Mouse (Mus musculus): ENCODE results near the gene Sestd1. TPM values are rescaled to one million over a fixed set of nuclear protein-coding genes. Genes with fewer than 3 reads are reported as not detected.
A peak's percentile ranks its signal among the peaks of the same experiment; 100 is the strongest.

The Sestd1 gene
- 10 to 100 TPM; 27.8 to 31.7 TPM for total RNA-seq (2021)

DNA sequence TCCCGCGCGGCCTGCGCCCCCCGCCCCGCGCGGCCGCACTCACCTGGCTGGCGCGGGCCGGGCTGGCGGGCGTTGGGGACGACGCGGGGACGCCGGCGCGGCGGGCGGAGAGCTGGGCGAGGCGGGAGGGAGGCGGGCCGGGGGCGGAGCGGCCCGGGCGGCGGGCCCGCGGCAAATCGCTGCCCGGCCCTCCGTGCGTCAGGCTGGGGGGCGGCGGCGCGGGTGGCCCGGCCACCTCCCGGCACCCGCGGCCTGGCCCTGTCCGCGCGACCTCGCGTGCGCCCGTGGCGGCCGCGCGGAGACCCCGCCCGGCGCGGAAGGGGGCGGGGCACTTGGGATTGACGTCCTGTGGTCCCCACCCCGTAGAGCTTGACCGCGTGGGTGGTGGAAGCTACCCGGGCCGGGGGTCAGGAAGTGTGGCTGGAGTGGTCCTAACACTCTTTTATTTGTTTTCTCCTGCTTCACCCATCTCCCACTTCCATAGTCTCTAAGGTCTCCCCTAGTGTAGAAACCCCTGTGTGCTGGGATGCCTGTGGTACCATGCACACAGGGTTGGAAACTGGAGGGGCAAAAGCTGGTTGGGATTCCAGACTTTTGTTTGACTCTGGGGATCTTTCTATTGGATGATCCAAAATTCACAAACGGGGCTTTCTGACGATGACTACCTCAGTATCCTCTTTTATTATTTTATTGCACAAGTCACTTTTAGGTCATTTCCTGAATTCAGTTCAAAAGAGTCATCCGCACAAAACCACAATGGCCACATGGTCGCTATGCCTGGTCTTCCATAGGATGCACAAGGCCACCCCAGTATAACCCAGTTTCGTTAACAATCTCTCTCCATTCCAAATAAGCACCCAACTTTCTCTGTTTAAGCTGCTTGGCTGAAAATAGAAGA is at the start of gene Sestd1:
Sestd1 (minus strand) TSS at position 81 of the 898 bp plus-strand sequence.
- DNase-seq = peak; percentile 80 to 82
- intact Hi-C loops (cut with DNase I) = no loop called here

DNA sequence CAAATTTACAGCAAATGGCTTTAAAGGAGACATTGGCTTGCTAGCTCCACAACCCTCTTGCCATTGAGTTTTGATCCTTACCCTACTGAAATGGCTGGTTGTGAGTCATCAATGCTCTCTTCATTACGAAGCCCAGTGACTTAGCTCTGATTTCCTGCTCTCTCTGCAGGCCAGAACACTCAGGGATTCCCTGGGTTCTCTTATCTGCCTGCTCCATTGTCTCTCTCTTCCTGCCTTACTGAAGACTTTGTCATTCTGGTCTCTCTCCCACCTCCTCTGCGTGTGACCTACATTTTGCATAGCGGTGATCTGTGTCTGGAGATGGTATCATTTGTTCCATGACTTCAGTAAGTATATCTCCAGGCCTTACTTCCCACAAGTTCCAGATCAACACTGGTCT is 46.9 kb upstream of the Sestd1 start:
- no peak for DNase-seq
- intact Hi-C loops (cut with DNase I) = no loop called here

DNA sequence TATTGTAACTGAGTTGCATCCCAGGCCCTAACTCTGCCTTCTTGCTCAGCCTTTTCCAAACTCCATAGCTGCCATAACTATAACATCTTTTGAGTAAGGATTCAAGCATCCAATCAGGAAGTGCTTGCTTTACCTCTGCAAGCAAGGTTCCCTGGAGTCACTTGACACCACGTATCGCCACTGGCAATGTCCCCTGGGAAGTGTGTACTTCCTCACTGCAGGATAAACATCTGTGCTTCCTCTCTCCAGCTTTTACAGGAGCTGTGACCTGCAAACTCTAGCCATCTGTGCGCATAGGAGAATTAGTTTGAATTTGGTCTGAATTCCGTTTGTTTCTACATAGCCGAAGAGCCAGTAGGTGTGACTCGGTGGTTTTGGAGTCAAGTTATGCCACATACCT is 43.3 kb upstream of the Sestd1 start:
- intact Hi-C loops (cut with DNase I) = no loop called here
- no peak for DNase-seq

DNA sequence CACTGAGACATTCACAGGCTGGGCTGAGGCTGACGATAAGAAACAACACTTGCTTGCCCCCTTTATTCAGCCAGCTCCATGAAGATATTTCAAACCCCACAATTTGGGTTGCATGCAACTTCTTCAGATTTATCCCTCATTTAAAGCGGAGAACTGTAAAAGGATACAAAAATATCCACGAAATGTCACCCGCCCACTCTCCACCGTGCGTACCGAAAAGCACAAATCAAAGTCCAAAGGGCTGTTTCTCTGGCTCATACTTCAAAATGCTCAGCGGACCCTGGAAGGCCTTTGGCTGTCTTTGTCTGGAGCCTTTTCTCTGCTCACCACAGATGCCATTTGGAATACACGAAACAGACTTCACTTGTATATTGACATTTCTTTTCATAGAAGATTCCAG is 42.8 kb upstream of the Sestd1 start:
- no peak for DNase-seq
- intact Hi-C loops (cut with DNase I) = no loop called here

DNA sequence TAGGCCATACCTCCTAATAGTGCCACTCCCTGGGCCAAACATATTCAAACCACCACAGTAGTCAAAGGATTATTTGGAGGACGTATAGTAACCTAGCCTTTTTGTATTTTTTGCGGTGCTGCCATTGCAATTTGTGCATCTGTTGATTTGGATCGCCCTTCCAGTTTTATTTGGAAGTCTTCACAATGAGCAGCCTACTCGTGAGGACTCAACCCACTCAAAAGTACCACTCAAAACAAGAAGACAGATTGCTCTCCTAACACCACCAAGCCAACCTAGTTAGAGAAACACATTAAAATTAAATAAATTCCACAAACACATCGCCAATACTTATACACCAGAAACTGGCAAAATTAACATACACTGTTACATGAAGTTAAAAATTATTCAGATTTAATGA is 38.8 kb upstream of the Sestd1 start:
- intact Hi-C loops (cut with DNase I) = no loop called here
- DNase-seq = no peak

DNA sequence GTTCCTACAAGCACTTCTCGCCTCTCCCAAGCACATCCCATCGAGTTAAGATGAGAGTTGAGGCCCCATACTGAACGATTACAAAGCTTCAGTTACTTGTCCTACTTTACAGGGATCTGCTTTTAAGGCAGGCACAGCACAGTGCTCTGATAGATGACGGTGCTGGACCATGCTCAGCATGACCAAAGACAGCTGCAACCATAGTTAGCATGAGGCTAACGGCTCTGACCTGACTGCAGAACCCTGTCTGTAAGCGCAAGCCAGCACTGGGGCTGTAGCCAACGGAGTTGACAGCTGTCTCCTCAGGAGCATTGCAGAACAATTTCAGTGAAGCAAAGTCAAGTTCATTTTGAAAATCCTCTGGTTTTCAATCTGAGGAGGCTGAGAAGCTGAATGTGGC is 36.6 kb upstream of the Sestd1 start:
- peak; percentile 80 to 86 for DNase-seq
- intact Hi-C loops (cut with DNase I) = no loop called here

DNA sequence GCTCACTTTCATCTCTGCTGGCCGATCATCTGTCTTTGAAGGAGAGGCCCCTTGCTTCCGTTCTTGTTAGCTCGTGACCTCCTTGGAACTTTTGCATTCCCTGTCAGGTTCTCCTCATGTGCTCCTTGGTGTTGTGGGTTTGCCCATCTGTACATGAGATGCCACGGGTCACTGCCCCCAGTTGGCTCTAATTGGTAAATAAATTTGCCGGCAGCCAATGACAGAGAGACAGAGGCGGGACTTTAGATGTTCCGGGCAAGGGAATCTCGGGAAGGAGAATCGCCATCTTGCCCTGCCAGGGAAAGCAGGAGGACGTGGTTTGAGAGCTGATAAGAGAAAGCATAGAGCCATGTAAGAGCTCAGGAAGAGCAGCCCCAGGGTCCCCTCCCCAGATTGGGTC is 33.5 kb upstream of the Sestd1 start:
- no peak for DNase-seq
- intact Hi-C loops (cut with DNase I) = no loop called here

DNA sequence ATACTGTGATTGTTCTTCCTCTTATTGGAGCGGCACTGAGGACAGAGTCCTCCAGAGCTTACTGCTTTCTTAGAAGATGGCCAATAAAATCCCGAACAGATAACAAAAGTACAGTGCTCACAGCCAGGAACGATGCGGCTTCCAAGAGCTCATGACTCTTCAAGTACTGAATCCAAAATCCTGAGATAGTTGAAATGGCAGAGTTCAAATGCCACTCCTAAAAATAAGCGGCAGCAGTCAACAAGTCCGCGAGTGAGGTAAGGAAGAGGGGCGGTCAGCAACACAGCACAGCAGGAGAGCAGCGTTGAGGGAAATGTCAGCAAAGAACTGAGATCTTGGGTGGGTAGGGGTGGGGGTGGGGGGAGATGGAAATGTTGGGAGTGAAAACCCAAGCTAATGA is 32.2 kb upstream of the Sestd1 start:
- intact Hi-C loops (cut with DNase I) = no loop called here

DNA sequence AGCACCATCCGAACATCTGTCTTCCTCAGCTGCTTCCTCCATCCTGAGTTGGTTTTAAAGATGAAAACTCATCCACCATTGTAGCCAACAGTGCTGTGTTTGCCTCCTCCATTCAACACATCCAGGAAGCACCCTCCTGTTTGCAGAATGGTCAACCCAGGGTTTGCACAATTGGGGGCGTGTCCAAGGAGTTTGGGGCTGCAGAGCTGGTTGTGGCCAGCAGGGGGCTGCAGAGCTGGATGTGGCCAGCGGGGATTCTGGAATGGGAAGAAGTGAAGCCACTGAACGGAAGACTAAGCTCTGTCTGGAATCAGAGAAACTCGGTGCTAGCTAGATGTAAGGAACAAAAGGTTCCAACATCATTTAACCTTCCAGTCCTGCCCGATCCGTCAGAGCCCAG is 28.9 kb upstream of the Sestd1 start:
- intact Hi-C loops (cut with DNase I) = loop anchor here (2.0 kb wide), 1 partner anchor 33 kb away; no protein-coding TSS in a partner anchor
- DNase-seq = peak; percentile 47 to 75

More for the DNA sequence above, 32.2 kb upstream of the Sestd1 start:
- peak; percentile 60 to 74 for DNase-seq

DNA sequence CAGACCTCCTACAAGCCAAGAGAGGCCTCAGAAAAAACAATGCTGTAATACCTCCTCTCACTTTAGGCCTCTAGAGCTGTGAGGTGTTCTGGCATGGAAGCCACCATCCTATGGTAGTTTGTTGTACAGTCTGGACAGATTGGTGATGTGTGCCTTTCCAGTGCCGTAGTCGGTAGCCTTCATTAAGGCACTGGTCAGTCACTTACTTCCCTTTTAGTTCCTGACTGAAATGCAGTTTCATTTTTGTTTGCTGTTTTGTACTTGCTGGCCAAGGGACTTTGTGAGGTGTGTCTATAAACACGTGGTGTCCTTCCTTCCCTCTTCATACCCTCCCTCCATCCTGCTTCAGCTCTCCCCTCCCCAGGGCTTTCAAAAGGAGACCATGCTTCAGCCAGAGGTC is 24.1 kb upstream of the Sestd1 start:
- DNase-seq = no peak
- intact Hi-C loops (cut with DNase I) = no loop called here

DNA sequence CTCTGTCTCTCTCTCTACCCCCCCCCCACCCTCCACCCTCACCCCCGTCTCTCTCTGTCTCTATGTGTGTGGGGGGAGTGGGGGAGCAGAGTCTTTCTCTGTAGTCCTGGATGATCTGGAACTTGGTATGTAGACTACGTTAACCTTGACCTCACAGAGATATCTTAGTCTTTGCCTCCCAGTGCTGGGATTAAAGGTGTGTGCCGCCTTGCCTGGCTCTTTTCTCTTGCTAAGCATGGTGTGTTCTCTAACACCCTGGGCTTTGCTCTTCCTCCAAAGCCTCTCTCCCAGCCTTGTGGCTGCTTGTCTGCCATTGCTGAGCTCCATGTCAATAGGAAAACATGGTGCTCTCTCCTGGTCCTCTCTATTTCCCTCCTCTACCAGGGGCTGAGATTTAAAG is 23.3 kb upstream of the Sestd1 start:
- intact Hi-C loops (cut with DNase I) = no loop called here

DNA sequence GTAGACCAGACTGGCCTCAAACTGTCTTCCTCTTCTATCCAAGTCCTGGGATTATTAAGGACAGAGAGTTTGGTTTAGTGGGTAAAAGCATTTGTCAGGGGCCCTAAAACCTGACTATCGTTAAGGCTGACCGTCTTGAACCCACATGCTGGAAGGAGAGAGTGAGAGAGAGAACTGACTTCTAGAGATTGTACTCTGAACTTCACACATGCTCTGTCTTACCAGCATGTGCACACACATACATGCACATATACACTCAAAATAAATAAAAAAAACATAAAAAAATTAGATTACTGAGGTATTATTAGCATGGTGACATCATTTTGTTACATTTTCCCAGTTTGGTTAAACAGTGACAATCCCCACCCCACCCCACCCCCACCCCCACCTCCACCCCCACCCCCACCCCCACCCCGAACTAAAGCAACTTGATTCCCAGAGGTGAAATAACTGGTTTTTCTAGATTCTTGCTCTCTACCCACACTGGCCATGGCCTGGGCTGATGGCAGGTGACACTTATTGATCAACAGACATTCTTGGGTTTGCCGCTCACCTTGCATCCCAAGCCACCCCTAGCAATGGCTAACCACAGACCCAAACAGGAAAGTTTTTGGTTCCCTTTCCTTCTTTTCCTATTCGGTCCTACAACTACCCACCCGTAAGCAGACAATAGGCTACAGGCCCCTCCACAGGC is 22.4 kb upstream of the Sestd1 start:
- no peak for DNase-seq
- intact Hi-C loops (cut with DNase I) = no loop called here

More for the DNA sequence above, 23.3 kb upstream of the Sestd1 start:
- DNase-seq = no peak

DNA sequence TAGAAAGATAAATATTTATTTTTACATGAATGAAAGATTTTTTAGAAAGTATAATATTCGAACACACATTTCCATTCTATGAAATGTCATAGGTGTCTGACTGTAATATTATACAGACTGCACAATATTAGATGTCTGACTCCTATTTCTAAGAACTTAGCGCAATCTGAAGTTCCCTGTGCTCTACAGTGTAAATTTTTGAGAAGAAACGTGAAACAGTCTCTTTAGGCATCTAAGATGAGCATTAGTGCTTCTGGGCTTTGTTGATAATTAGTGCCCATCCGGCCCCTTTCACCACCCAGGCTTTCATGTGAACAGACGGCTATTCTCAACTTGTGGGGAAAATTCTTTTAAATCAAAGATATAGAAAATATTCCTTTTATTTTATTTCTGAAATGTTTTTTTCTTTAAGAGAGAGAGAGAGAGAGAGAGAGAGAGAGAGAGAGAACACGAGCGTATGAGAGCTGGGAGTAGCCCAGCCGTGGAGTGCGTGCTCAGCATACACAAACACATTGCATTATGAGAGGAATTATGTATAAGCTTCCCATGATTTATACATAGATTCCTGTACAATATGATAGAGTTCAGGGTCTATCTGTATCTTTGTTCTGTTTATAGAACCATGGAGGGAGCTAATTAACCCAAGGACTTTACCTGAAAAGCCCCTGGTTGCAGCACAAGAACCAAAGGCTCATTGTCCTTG is 21.4 kb upstream of the Sestd1 start:
- no peak for DNase-seq
- intact Hi-C loops (cut with DNase I) = no loop called here

DNA sequence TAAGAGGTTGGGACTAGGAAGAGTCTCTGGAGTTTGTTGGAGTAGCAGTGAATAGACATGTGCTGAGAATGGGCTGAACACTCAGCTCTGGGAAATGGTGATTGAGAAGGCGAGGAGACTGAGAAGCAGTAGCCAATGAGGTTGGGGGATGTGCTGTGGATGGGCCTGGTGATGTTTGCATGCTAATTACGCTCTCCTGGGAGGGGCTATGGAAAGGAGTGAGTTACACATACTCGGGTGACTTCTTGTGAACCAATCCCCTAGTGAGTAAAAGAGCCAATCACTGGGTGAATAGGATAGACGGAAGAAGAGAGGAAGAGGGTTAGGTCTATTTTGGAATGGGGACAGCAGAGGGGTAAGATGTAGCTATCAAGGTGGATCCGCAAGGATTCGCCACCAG is 9.3 kb upstream of the Sestd1 start:
- no peak for DNase-seq
- intact Hi-C loops (cut with DNase I) = no loop called here

DNA sequence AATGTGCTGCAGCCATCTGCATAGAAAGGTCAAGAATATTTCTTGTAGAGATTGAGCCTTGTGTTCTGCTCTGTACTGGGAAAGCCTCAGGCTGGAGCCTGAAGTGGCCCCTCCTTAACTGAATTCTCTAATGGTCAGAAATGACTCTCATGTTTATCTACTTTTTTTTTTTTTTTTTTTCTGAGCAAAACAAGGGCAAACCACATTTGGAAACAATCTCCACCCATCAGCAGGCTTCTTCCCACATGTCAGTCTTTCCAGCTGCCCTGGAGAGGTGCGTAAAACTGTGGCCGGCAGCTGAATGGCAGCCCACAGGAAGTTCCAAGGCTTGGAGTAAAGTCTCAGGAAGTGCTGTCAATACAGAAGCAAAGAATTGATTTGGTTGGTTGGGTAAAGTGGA is 6.4 kb upstream of the Sestd1 start:
- peak in 1 of 2 experiments; percentile 36 for DNase-seq
- intact Hi-C loops (cut with DNase I) = no loop called here

DNA sequence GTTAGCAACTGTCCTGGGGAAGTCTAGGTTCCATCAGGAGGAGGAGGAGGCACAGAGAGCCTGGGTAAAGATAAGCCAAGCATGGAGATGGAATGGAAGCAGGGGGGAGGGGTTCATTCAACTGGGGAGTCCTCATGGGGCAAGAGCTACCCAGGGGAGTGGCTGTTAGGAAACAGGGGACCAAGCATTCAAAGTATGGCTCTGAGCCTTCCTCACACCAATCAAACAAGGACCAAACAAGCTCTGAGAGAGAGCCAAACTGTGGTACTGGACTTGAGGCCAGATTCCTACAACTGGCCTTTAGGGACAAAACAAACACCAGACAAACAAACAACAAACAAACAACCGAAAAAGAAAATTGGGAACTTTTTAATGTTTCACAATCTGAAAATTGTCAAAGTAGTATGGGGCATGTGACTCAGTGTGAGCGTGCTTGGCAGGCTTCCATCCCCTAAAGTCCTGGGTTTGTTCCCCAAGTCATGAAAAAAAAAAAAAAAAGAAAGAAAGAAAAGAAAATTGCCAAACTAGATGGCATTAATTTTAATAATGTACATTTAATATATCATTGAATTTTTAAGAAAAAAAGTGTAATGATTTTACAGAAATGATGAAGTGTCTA is 4.0 kb upstream of the Sestd1 start:
- intact Hi-C loops (cut with DNase I) = no loop called here
- DNase-seq = no peak

DNA sequence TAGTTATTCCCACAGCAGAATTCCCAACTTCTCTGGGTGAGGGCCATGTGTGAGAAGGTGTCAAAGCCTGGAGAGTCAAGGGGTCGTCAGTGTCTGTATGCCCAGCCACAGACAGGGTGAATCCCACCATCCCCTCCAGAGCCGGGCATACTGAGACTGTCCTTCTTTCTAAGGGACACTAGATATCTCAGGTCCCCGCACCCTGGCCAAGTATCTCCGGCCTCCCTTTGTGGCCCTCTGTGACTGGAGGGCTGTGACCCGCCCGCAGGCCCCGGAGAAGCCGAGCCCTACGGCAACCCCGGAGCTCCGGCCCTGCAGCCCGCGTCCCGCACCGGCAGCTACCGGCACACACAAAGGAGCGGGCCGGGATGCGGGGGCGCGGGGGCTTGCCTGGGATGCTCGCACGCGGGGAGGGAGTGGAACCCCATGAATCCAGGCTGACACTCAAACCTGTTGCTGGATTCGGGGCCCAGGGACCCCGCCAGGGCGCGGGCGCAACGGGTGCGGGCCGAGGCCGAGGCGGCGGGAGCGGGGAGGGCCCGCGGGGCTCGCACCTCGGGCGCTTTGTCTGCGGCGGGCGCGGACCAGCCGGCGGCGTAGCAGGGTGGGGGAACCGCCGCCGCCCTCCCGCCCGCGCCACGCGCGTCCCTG is 406 bp downstream of the Sestd1 start:
- peak; percentile 44 to 52 for DNase-seq
- intact Hi-C loops (cut with DNase I) = no loop called here

DNA sequence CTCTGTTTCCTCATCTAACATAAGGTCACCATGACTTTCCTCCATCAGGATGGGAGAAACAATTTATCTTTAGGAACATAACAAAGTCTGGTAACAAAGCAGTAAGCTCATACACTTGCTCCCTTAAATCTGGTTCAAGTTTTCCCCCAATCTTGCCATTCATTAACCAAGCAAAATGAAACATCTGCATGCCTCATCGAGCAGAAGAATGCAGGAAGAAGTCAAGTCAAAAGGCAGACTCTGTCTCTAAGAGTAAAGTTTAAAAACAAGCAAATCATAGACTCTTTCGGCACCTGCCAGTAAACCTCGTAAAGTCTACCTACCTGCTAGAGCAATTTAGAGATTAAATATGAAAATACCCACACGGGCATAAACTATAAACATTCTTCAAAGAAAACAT is 3.1 kb downstream of the Sestd1 start:
- DNase-seq = no peak
- intact Hi-C loops (cut with DNase I) = no loop called here

DNA sequence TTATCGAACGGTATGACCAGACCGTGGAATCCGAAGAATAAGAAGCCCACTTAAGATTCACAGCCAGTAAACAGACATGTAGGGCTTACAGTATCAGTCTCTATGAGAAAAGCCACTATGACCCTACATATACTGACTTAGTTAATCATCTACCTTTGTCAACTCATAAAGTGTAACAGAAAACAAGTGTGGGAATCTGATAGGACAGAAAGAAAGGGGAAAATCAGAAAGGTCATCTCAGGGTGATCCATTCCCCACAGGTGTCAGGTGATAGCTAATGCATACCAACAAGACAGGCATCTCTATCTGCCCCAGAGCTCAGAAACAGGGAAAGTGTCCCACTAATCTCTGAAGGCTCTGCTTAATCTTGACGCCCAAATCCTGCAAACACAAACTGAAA is 4.5 kb downstream of the Sestd1 start:
- no peak for DNase-seq
- intact Hi-C loops (cut with DNase I) = no loop called here

DNA sequence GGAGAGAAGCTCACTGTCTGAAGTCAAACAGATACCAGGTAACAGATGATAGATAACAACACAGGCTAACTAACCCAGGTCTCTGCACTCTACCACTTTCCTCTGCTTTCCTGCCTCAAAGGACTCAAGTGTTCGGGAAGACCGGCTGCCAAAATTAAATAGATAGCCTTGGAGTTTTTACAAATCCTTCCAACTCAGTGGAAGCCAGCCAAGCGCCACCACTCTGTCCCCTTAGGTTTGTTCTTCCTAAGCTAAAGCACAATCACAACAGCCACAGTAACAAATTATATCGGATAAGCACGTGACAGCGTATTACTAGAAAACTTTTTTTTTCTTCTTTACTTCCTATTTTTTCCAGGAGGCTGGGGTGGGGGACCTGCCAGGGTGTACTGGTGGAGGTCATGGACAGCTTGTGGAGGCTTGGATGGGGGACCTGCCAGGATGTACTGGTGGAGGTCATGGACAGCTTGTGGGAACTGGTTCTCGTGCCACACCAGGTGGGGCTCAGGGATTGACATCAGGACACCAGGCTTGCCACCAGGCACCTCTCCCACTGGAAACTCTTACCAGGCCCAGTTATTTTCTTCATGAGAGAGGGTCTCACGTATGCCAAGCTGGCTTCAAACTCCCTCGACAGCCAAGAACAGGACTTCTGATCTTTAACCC is 5.3 kb downstream of the Sestd1 start:
- peak; percentile 42 to 47 for DNase-seq
- intact Hi-C loops (cut with DNase I) = no loop called here
